Mouse (Mus musculus): ENCODE measurements around the gene Mylk3.

Mylk3 gene

GRCm38 (mm10) chr8:85380824-85381209 is 5.3 kb downstream of the Mylk3 start:
- DNase-seq, result no peak

GRCm38 (mm10) chr8:85380123-85380823 is 5.9 kb downstream of the Mylk3 start:
- no peak for DNase-seq

- no peak for DNase-seq
Measured at GRCm38 (mm10) chr8:85379142-85379781, 6.9 kb downstream of the Mylk3 start.

GRCm38 (mm10) chr8:85376516-85376915 is 9.6 kb downstream of the Mylk3 start:
- DNase-seq, result no peak

- DNase-seq, result no peak
Measured at GRCm38 (mm10) chr8:85374286-85374685, 11.9 kb downstream of the Mylk3 start.

- no peak for DNase-seq
Measured at GRCm38 (mm10) chr8:85373435-85374039, 12.6 kb downstream of the Mylk3 start.

GRCm38 (mm10) chr8:85372465-85372839 is 13.7 kb downstream of the Mylk3 start:
- no peak for DNase-seq

GRCm38 (mm10) chr8:85371736-85372464 is 14.2 kb downstream of the Mylk3 start:
- DNase-seq, result no peak

- DNase-seq, result no peak
Measured at GRCm38 (mm10) chr8:85365176-85365575, 21.0 kb downstream of the Mylk3 start.

GRCm38 (mm10) chr8:85364628-85365027 is 21.5 kb downstream of the Mylk3 start:
- no peak for DNase-seq

GRCm38 (mm10) chr8:85363406-85363805 is 22.7 kb downstream of the Mylk3 start:
- no peak for DNase-seq

- no peak for DNase-seq
Measured at GRCm38 (mm10) chr8:85362211-85362610, 23.9 kb downstream of the Mylk3 start.

- DNase-seq, result no peak
Measured at GRCm38 (mm10) chr8:85353287-85353686, 32.9 kb downstream of the Mylk3 start.

- peak; percentile 2 to 4 for DNase-seq
Measured at GRCm38 (mm10) chr8:85339871-85340573, 46.1 kb downstream of the Mylk3 start.

- DNase-seq, result no peak
Measured at GRCm38 (mm10) chr8:85337681-85338080, 48.5 kb downstream of the Mylk3 start.

- DNase-seq, result no peak
Measured at GRCm38 (mm10) chr8:85336211-85336933, 49.8 kb downstream of the Mylk3 start.

- DNase-seq, result no peak
Measured at GRCm38 (mm10) chr8:85335105-85335504, 51.0 kb downstream of the Mylk3 start.

GRCm38 (mm10) chr8:85329506-85329905 is 56.6 kb downstream of the Mylk3 start:
- DNase-seq, result no peak

GRCm38 (mm10) chr8:85327036-85327435 is 59.1 kb downstream of the Mylk3 start:
- DNase-seq, result no peak

- no peak for DNase-seq
Measured at GRCm38 (mm10) chr8:85323084-85323483, 63.1 kb downstream of the Mylk3 start.

GRCm38 (mm10) chr8:85321981-85322380 is 64.2 kb downstream of the Mylk3 start:
- no peak for DNase-seq

- no peak for DNase-seq
Measured at GRCm38 (mm10) chr8:85318534-85318933, 67.6 kb downstream of the Mylk3 start.
